Mouse (Mus musculus) myocyte (in vitro differentiated cells): ENCODE results near the gene Notch2.
A peak's percentile ranks its signal among the peaks of the same experiment; 100 is the strongest.

ENCODE experiments used
- E2F4 ChIP-seq: IDR thresholded peaks from one replicate; pipeline ENCODE4 v1.6.1; 2011; ENCODE audit warnings: mild to moderate bottlenecking, control low read depth, moderate library complexity; ENCODE audit not compliant: insufficient read depth
- MAX ChIP-seq: IDR thresholded peaks from one replicate; pipeline ENCODE4 v1.6.1; 2011; ENCODE audit warnings: low read depth, mild to moderate bottlenecking, control low read depth
- MYOD1 ChIP-seq, 3 experiments: IDR thresholded peaks; one replicate each; pipeline ENCODE4 v1.6.1; 2011; ENCODE audit warnings: control low read depth in 2 of 3, low read depth in 2 of 3, mild to moderate bottlenecking in 2 of 3, moderate library complexity in 1 of 3; ENCODE audit not compliant: insufficient read length in 2 of 3, control insufficient read depth in 1 of 3
- MYOG ChIP-seq, 3 experiments: IDR thresholded peaks; one replicate each; pipeline ENCODE4 v1.6.1; 2011; ENCODE audit warnings: control low read depth in 2 of 3, low read depth in 2 of 3, mild to moderate bottlenecking in 2 of 3; ENCODE audit not compliant: insufficient read length in 2 of 3, control insufficient read depth in 1 of 3, insufficient read depth in 1 of 3
- POLR2A ChIP-seq: IDR thresholded peaks from one replicate; pipeline ENCODE4 v1.6.1; 2011; ENCODE audit warnings: low read depth, mild to moderate bottlenecking, control low read depth, moderate library complexity; ENCODE audit not compliant: insufficient read length
- REST ChIP-seq: IDR thresholded peaks from one replicate; pipeline ENCODE4 v1.6.1; 2011; ENCODE audit warnings: mild to moderate bottlenecking, control low read depth, moderate library complexity; ENCODE audit not compliant: insufficient read depth, insufficient read length

DNA sequence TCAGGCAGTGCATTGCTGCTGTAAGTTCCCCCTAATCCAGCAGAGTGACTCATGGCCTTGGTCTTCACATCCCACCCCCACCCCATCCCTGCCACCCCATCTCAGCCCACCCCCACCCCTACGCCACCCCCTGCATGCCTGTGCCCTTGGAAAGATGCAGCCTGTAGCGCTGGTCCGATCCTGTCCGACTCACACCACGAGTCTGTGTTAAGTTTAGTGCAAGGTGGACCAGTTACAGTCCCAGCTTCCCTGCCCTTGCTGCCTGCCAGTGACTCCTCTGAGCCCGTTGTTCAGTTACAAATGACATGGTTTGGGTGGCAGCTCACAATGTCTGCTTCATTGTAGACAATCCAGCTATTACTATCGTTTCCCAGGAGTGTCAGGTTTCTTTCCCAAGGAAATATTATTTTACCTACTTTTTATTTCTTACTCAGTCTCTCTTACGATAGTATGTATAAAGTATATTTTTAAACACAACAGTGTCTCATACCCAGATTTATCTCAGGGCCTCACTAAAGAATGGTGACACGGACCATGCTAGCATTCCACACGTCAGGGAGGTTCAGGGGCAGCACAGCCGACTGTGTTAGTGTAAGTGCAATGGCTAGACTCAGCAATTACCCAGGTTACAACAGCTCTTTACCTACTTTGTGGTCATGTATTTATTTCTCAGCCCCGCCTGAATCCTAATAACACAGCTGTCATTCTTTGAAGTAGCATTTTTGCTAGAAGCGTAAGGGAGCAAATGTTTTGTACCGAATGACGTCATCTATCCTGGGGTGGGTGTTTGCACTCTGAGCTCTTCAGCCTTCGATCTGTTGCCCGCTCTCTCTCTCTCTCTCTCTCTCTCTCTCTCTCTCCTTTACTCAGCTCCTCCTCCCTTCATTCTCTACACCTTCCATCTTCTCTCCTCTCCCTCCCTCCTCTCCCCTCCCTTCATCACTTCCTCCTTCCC is 81.6 kb downstream of the Notch2 start:
- no peak for TF ChIP-seq REST
- no peak for TF ChIP-seq MYOG (IDR thresholded peaks at IDR 0.05; ENCODE audit: control insufficient read depth in 1 of 3, insufficient read depth in 1 of 3, insufficient read length in 2 of 3, low read depth in 2 of 3)
- no peak for TF ChIP-seq POLR2A
- no peak for TF ChIP-seq MAX
- no peak for TF ChIP-seq E2F4
- peak in 1 of 3 experiments; percentile 12 for TF ChIP-seq MYOD1 (IDR thresholded peaks at IDR 0.05; ENCODE audit: control insufficient read depth in 1 of 3, insufficient read length in 2 of 3, low read depth in 2 of 3)
